Mouse (Mus musculus) ES-E14 (cell line): ENCODE measurements around the gene Tbc1d10b. TPM values are rescaled to one million over a fixed set of nuclear protein-coding genes. Genes with fewer than 3 reads are reported as not detected.

ENCODE experiments used
- DNase-seq: peaks from one replicate; pipeline ENCODE4 v3.0.0-alpha.2; 2013; ENCODE audit warnings: low read depth, low spot score
- H3K27ac ChIP-seq: 2 replicates; pipeline ENCODE4 v1.5.1; 2012; ENCODE audit warnings: low read depth, mild to moderate bottlenecking, low read length, moderate library complexity, mixed read lengths; ENCODE audit not compliant: poor library complexity, insufficient read depth, severe bottlenecking
- H3K36me3 ChIP-seq: 2 replicates; pipeline ENCODE4 v1.6.1; 2012; ENCODE audit warnings: mild to moderate bottlenecking, low read length, moderate library complexity, mixed read lengths; ENCODE audit not compliant: control insufficient read depth, poor library complexity, insufficient read depth, severe bottlenecking
- H3K4me1 ChIP-seq, 2 experiments: fragments of 150-350 bp in 1 of 2; sonication (generic) in 1 of 2; 2 replicates each; pipeline ENCODE4 v1.6.1; 2012; ENCODE audit warnings: low read length in 2 of 2, mild to moderate bottlenecking in 1 of 2, mixed read lengths in 1 of 2; ENCODE audit not compliant: control insufficient read depth in 2 of 2, insufficient read depth in 2 of 2, poor library complexity in 1 of 2
- H3K4me3 ChIP-seq, 2 experiments: fragments of 150-350 bp in 1 of 2; sonication (generic) in 1 of 2; 2 replicates each; pipeline ENCODE4 v1.5.1; 2012; ENCODE audit warnings: low read length in 2 of 2, low read depth in 1 of 2, mild to moderate bottlenecking in 1 of 2, mixed read lengths in 1 of 2; ENCODE audit not compliant: insufficient read depth in 1 of 2, poor library complexity in 1 of 2, severe bottlenecking in 1 of 2
- H3K9ac ChIP-seq: 2 replicates; pipeline ENCODE4 v1.6.1; 2012; ENCODE audit warnings: low read depth, mild to moderate bottlenecking, low read length, mixed read lengths; ENCODE audit not compliant: poor library complexity, insufficient read depth, severe bottlenecking
- H3K9me3 ChIP-seq: fragments of 150-350 bp; sonication (generic); 2 replicates; pipeline ENCODE4 v1.6.1; 2012; ENCODE audit warnings: low read depth, mild to moderate bottlenecking, low read length; ENCODE audit not compliant: control insufficient read depth, insufficient read depth
- CHD2 ChIP-seq: IDR thresholded peaks from 2 replicates; pipeline ENCODE4 v1.6.1; 2014; ENCODE audit warnings: mild to moderate bottlenecking, low read depth, low read length, inconsistent platforms
- HCFC1 ChIP-seq: IDR thresholded peaks from 2 replicates; pipeline ENCODE4 v1.6.1; 2012; ENCODE audit warnings: low read length, inconsistent platforms, borderline replicate concordance; ENCODE audit not compliant: insufficient read depth
- MAFK ChIP-seq: IDR thresholded peaks from 2 replicates; pipeline ENCODE4 v1.6.1; 2014; ENCODE audit warnings: mild to moderate bottlenecking, low read depth, low read length, inconsistent platforms; ENCODE audit not compliant: insufficient read depth
- ZC3H11A ChIP-seq: IDR thresholded peaks from 2 replicates; pipeline ENCODE4 v1.6.1; 2012; ENCODE audit warnings: low read depth, mild to moderate bottlenecking, inconsistent platforms, low read length, borderline replicate concordance
- ZNF384 ChIP-seq: IDR thresholded peaks from 2 replicates; pipeline ENCODE4 v1.6.1; 2012; ENCODE audit warnings: low read depth, low read length, inconsistent platforms
- in situ Hi-C, 2 experiments: fragments of 600-800 bp; cut with MboI; formaldehyde crosslinking; loops; one replicate each; pipeline ENCODE4 v1.15.1; 2025; ENCODE audit warnings: low sequenced_read_pairs in 2 of 2, inconsistent platforms in 1 of 2; ENCODE audit not compliant: unreplicated experiment in 2 of 2
- total RNA-seq: library from RNA; depleted of rRNA; stranded (reverse); fragments of 300-350 nt; gene quantifications from 2 replicates; pipeline ENCODE4 v1.2.3, GENCODE M21; 2012

Gene Tbc1d10b
- total RNA-seq, 1 experiment = 63.3 TPM

DNA sequence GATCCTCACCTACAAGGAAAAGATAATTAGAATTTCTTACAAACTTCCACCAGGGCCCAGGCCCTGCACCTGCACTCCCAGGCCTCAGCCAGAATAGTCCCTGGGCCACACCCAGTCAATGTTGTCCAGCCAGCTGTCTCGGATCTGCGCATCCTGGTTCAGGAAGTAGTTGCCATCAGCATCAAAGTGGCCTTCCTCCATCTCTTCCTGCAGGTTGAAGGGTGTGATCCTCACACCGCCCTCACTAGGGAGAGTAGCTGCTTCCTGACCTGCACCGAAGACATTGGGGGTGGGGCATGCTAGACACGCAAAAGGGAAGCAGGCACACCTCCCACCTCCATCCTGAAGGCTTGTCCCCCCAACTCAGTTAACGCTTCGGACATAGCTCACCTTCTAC, 13.6 kb downstream of the Tbc1d10b start:
- Histone ChIP-seq H3K4me1 (peaks cover 4 to 19% of the 10 kb centered on the region in 2 experiments; a peak in 3 of 4 replicates), H3K4me3 (peak overlapping the region; percentile 87 to 89), H3K27ac (peak overlapping the region; percentile 93; the same call in 1 of the 2 replicates), H3K36me3 (peaks cover 61% of the 10 kb centered on the region), H3K9me3 (no peaks in the 10 kb centered on the region), H3K9ac (peak overlapping the region; percentile 92)
- no peak for DNase-seq
- no peak for TF ChIP-seq ZNF384
- no peak for TF ChIP-seq CHD2
- TF ChIP-seq MAFK = no peak
- no peak for TF ChIP-seq ZC3H11A
- TF ChIP-seq HCFC1 = no peak
- in situ Hi-C loops = no loop called here

DNA sequence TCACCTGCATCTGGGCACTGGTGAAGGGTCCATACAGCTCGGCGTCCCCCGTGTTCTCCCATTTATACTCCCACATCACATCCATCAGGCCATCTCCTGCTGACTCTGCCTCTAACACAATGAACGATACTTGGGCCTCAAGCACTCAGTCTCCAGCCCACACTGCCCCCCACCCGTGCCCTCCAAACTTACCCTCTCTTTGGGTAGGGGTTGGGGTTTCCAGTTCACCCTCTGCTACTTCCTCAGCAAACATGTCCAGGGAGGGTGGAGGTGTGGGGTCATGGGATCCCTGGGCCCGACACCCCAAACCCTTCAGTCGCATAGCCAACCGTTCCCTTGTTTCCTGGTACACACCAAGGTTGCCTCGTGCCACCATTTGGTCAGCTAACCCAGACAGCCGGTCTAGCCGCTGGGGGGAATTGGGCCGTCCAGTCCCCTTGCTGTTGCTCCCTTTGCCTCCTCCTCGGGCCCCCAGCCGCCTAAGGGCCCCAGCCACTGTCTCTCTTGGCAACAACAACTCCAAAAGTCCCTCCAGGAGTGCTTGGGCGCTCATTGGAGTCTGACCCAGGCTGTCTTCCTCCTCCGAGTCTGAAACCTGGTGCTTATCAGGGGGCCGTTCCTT, 14.1 kb downstream of the Tbc1d10b start:
- H3K36me3 ChIP-seq = peaks cover 56% of the 10 kb centered on the region
- no peak for TF ChIP-seq HCFC1
- TF ChIP-seq CHD2 = no peak
- no peak for TF ChIP-seq ZC3H11A
- no peak for TF ChIP-seq MAFK
- TF ChIP-seq ZNF384 = no peak
- peaks cover 4 to 18% of the 10 kb centered on the region in 2 experiments; a peak in 3 of 4 replicates for H3K4me1 ChIP-seq
- H3K9me3 ChIP-seq = no peaks in the 10 kb centered on the region
- in situ Hi-C loops = no loop called here
- DNase-seq = no peak
- peak overlapping the region; percentile 40 for H3K27ac ChIP-seq
- peak overlapping the region; percentile 87 to 89; a peak in 3 of 4 replicates for H3K4me3 ChIP-seq
- peak overlapping the region; percentile 92 for H3K9ac ChIP-seq

DNA sequence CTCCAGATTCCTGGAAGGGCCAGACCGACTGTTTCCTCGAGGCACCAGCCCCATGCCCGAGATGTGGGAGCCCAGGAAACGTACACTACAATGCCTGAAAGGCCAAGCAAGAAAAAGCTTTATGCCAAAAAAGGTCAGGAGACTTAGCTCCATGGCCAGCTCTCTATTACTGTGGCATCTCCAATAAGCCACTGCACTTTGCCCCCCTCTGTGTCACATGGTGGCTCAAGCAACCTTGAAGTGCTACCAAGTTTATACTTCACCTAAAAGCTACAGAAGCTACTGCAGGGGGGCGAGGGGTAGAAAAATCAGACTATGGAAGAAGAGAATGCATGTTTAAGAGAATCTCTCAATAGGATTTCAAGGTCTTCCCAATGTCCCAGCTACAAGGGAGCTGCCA, 15.3 kb downstream of the Tbc1d10b start:
- TF ChIP-seq ZNF384 (no peak), MAFK (no peak), ZC3H11A (no peak), CHD2 (no peak), HCFC1 (no peak)
- Histone ChIP-seq H3K9me3 (no peaks in the 10 kb centered on the region), H3K4me1 (peaks cover 6 to 22% of the 10 kb centered on the region in 2 experiments), H3K27ac (no peak overlapping the region), H3K4me3 (no peak overlapping the region), H3K9ac (no peak overlapping the region), H3K36me3 (peaks cover 45% of the 10 kb centered on the region)
- in situ Hi-C loops = no loop called here
- no peak for DNase-seq

DNA sequence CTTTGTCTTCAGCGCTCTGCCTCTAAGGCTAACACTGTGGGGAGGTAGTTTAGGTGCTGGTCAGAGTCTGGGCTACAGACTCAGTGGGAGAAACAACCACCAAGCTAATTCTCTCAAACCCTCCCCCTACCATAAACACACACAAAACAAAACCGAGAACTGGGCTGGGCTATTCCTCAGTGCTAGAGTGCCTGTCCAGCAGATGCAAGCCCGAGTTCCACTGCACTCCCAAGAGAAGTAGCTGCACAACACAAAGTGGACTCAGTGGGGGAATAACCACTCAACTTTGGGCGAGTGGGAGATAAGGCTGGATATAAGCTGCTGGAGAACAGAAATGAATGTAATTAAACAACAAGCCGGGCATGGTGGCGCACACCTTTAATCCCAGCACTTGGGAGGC, 17.6 kb downstream of the Tbc1d10b start:
- TF ChIP-seq ZC3H11A (no peak), CHD2 (no peak), ZNF384 (no peak), HCFC1 (no peak), MAFK (no peak)
- H3K36me3 ChIP-seq = peaks cover 34% of the 10 kb centered on the region
- peaks cover 2 to 15% of the 10 kb centered on the region in 2 experiments; a peak in 3 of 4 replicates for H3K4me1 ChIP-seq
- no peak for DNase-seq
- H3K9me3 ChIP-seq = no peaks in the 10 kb centered on the region
- in situ Hi-C loops = no loop called here
- no peak overlapping the region for H3K9ac ChIP-seq
- H3K27ac ChIP-seq = no peak overlapping the region
- no peak overlapping the region for H3K4me3 ChIP-seq
